Mouse (Mus musculus) neural tube, embryonic 15.5 days (tissue): ENCODE measurements around the gene Tmcc2. TPM values are rescaled to one million over a fixed set of nuclear protein-coding genes. Genes with fewer than 3 reads are reported as not detected.

Experiments used
- polyA plus RNA-seq: library from polyadenylated mRNA; unstranded; fragments of >200 nt; fragmentation: Nextera tagmentation; extraction: Ambion mirVana; gene quantifications from 2 replicates; pipeline ENCODE4 v1.2.1, GENCODE M21; 2015

Gene Tmcc2
- polyA plus RNA-seq, 1 experiment from 2014 or later: 33.2 TPM

Other genes with a start within 250 kb of the Tmcc2 start
- 16.9 and 17.6 TPM in 2 replicates for gene Lemd1, start 199.8 kb downstream of the Tmcc2 start, polyA plus RNA-seq
- 1.4 and 1.6 TPM in 2 replicates for gene AC124108.1, start 199.8 kb downstream of the Tmcc2 start, polyA plus RNA-seq
- gene Gm10188, start 161.5 kb downstream of the Tmcc2 start, polyA plus RNA-seq: 0.50 and 0.59 TPM in 2 replicates
- gene Klhdc8a, start 92.7 kb downstream of the Tmcc2 start, polyA plus RNA-seq: 7.5 TPM in 2 replicates
- gene Nuak2, start 75.2 kb downstream of the Tmcc2 start, polyA plus RNA-seq: 6.6 and 7.1 TPM in 2 replicates
- gene Dstyk, start 26.3 kb upstream of the Tmcc2 start, polyA plus RNA-seq: 8.4 and 9.2 TPM in 2 replicates
- gene Rbbp5, start 86.1 kb upstream of the Tmcc2 start, polyA plus RNA-seq: 42.6 and 42.8 TPM in 2 replicates
- gene Tmem81, start 114.9 kb upstream of the Tmcc2 start, polyA plus RNA-seq: 0.70 and 0.73 TPM in 2 replicates
- gene Cntn2, start 152.0 kb upstream of the Tmcc2 start, polyA plus RNA-seq: 17.7 and 22.1 TPM in 2 replicates